Mouse (Mus musculus) WW6 (cell line): ENCODE results near the gene Adm.
"Not testable (repeated sequence)": the region's sequence is repeated elsewhere in the genome, so short reads cannot be mapped to it uniquely, and the experiment has no call there.

Source experiments
- DNase-seq: peaks from one replicate; pipeline ENCODE4 v3.0.0-alpha.2; 2013; ENCODE audit warnings: low read depth, low spot score

Adm gene

DNA sequence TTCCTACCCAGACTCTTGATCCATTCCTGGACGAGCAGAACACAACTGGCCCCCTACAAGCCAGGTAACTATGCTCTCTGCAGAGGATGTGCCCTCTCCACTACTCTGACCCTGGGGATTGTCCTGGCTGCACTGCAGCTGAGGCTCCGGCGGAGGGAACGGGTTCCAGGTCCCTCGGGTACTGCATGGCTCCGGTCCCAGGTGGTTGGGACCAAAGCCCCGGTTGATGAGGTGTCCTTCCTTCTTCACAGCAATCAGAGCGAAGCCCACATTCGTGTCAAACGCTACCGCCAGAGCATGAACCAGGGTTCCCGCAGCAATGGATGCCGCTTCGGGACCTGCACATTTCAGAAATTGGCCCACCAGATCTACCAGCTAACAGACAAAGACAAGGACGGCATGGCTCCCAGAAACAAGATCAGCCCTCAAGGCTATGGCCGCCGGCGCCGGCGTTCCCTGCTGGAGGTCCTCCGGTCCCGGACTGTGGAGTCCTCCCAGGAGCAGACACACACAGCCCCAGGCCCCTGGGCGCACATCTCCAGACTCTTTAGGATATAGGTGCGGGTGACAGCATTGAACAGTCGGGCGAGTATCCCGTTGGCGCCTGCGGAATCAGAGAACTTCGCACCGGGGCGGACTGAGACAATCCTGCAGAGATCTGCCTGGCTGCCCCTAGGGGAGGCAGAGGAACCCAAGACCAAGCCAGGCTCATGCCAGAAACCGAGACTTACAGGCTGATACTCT, 1.3 kb downstream of the Adm start:
- no peak for DNase-seq

DNA sequence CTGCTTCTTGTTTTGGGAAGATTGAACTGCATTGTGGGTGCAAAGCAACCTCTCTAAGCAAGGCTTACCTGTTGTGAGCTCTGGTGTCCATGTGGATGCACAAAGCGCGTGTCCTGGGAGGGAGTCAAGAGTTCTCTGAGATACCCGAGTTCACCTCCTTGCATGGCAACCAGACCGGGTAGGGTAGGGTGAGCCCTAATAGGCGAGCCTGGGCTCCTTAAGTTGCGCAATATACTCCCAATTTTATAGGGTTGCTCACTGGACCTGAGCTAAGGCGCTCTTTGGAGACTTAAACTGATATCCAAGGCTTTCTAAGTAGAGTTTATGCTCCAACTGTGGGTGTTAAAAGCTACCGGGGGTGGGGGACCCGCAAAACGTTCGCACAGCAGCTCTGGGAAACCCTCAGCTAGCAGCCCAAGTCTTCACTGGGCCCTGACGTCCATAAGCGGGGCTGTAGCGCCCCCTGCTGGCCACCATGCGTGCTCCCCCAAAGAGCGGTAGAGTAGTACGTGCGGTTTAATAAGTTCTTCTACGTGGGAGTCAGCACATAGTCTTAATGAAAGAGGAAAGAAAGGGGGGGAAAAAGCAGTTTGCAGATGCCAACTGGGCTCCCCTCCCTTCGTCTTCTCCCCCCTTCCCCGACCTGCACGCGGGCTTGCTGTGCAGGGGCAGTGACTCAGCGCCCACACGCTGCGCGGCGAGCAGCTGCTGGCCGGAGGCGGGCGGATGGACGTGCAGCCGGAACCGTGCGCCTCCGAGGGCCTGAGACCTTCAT, 2.6 kb downstream of the Adm start:
- no peak for DNase-seq

DNA sequence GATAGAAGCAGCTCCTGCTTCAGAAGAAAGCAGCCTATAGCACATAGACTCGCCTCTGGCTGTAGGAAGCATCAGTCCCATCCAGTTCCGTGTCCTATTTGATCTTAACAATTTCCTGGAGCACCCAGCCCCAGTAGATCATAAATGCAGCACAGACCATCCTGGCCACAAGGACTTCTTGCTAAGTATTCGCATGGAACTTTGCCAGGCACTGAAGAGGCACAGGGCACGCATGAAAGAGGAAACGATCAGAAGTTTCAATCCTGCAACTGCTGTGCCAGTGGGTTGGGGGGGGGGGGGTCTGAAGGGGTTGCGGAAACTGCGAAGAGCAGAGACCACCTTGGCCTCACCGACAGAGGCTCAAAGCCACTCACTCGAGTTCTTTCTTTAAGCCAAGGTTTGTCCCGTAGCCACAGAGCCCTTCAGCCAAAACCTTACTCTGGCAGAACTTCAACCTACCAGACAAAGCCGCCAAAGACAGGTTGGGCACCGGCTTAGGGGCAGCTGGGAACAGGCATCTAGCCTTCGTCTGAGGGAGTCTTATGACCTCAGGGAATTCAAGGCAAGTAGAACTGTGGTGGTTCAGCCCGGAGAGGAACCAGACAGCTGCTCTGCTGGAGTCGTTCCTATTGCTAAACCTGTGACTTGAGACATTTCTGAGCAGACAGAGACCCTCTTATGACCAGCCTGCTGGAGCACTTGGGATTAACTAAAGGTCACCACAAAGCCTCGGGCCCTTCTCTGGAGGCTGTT, 3.9 kb downstream of the Adm start:
- DNase-seq = no peak

DNA sequence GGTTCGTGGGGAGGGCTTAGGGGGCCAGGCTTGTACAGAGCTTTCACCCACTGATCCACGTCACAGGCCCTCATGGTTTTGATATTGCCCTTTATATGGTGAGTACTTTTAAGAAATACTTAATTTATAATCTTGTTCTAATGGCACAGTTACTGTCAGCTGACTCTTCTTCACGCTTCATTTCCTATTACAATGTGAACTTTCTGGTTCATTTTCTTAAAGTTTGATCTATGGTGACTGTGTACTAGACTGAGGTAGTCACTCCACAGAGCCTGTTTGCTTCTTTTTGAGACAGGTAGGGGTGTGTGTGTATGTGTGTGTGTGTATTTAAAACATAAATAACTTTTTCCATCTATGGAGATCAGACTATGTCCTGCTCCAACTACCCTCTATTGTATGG, 8.5 kb downstream of the Adm start:
- no peak for DNase-seq

DNA sequence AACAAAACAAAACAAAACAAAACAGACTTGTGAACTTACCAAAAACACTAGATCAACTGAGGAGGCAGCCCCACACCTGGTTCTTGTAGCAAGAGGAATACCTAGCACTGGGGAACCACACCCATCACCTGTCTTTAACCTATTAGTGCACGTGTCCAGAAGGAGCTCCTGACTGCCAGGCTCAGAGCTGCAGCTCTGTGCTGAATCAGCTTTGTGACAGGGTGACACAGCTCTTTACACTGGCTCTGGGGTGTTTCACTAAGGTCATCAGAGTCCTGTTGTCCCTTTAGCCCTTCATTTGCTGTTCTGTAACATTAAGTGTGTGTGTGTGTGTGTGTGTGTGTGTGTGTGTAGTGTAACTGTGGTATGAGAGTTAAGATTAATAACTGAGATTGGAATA, 9.1 kb downstream of the Adm start:
- no peak for DNase-seq

DNA sequence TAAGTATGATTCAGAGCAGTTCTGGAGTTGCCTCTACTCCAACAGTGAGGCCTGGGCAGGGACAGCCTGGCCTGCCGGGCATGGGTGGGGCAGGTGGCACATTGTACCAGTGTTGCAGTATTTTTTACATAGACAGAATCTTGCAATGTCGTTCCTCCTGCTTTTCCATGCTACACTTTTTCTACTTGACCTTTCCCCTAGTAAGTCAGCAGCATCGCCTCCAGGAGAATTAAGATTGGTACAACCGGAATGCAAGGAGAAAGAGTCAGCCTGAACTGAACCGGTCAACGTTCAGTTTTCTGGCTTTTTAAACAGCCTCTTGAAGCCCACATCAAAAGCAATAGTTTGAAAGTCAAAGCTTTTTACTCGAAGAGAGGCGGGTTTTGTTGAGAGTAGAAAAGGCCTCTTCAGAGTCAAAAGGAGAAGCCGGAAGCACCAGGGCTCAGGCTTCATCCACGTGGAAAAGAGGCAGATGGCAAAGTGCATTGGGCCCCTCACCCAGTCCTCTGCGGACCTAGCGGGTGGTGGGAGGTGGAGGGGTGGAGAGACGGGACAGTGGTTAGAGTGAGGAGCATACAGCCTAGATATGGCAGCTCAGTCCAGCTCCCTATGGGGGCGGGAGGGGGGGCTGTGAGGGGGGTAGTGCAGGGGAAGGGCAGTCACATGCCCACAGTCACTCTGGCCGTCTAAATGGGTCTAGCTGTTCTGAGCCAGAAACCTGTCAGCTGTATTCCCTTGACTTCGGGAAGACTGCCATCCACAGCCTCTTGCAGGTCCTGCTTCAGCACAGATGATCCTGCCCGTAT, 11.0 kb downstream of the Adm start:
- DNase-seq = no peak

GRCm38 (mm10) chr7:110639291-110639915, 11.9 kb downstream of the Adm start:
- DNase-seq = no peak

DNA sequence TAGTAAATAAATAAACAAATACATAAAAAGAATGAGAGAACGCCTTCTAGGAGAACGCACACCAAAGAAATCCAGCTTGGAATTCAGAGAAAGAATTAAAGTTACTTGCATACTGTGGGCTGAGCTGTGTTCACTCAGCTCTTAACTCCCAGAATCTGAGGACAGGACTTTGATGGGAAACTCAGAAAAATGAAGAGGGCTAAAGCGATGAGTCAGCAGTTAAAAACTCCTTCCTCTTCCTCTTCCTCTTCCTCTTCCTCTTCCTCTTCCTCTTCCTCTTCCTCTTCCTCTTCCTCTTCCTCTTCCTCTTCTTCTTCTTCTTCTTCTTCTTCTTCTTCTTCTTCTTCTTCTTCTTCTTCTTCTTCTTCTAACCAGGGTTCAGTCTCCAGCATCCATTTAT, 12.5 kb downstream of the Adm start:
- not testable (repeated sequence) for DNase-seq

DNA sequence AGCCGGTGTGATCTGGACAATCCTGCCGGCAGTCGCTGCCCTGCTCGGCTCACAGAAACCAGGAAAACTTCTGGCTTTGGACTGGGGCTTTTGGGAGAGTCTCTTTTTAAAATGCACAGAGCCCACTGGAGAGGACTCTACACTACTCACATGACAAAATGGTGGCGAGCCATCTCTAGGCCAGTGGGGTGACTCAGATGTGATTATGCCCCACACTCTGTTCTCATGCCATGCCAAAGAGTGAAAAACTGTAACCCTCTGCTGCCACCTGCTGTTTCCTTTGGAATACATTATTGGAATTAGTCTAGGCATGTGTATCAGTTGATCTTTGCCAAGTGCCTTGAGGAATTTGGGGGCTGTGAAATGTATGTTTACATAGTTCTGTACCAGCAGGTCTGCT, 17.9 kb downstream of the Adm start:
- no peak for DNase-seq

GRCm38 (mm10) chr7:110645859-110646258, 18.4 kb downstream of the Adm start:
- DNase-seq = no peak

DNA sequence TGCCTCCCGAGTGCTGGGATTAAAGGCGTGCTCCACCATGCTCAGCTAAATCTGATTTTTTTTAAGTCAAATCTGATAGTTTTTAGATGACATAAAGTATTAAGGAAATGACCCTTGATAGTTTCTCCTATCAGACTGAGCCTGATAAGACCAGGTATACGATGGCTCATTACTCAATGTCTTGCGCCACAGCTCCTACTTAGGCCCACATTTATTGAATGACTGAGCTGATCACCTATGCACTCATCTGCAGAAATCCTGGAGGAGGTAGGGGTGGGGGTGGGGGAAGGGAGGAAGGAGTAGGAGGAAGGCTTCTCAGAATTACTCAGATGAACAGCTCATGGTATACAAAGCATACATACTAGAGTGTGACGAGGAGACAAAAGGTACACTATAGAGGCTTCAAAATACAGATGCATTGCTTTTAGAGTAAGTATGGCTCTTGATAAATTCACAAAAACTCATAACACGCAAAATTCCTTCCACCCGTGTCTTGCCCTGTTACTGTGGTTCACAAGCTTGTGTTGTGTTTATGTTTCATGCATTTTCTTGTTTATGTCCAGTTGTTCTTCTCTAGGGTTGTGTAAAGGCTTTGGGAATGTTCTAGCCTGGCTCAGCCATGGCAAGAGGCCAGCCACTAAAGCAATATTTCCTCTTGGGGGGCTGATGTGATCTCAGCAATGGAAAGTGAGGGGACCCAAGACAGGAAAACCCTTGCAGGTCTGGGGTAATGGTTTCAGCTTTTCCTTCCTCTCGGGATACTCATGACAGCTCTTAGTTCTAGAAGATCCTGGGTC, 19.3 kb downstream of the Adm start:
- DNase-seq = no peak

GRCm38 (mm10) chr7:110647559-110648454, 20.3 kb downstream of the Adm start:
- DNase-seq = no peak

DNA sequence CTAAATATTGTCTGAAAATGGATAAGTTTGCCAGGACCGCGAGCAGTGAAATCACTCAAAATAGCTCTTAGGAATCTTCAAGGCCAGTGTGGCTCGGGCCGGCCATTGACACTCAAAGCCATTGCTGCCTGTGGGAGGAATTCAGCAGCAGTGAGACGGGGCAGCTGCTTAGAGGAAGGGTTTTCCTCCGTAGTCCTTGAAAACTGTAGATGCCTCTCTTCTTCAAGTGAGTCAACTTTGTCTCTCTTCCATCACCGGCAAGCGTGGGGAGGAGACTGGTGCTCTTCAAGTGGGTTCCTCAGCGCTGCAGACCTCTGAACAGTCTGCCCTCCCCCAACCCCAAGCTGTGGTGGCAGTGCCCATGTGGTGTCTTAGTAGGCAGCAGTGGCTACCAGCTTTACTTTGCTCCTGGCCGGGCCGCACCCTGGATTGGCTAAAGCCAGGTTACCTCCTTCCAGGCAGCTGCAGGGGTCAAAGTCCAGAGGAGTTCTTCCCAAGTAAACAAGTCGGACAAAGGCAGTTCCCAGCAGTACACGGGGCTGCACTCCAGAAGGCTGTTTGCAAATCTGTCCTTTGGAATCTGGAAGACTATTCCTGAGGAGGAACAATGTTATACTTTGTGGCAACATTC, 21.1 kb downstream of the Adm start:
- DNase-seq = no peak

GRCm38 (mm10) chr7:110649133-110649987, 21.9 kb downstream of the Adm start:
- DNase-seq = no peak

GRCm38 (mm10) chr7:110650491-110650890, 23.0 kb downstream of the Adm start:
- DNase-seq = no peak

GRCm38 (mm10) chr7:110651091-110651490, 23.6 kb downstream of the Adm start:
- no peak for DNase-seq

DNA sequence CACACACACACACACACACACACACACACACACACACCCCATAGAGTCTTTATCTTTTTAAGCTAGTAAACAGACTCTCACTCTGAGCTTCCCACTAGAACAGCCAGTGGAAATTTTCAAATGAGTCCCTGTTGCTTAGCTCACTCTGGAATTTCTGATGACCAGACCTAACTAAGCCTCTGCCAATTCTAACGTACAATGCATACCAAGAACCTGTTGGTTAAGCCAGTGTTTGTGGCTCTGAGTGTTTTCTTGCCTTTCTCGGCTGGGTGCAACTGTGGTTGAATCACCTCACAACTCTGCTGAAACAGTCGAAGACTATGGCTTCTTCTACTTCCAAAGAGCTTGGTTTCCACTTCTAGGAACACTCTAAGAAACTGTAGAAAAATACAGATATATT, 27.8 kb downstream of the Adm start:
- no peak for DNase-seq

DNA sequence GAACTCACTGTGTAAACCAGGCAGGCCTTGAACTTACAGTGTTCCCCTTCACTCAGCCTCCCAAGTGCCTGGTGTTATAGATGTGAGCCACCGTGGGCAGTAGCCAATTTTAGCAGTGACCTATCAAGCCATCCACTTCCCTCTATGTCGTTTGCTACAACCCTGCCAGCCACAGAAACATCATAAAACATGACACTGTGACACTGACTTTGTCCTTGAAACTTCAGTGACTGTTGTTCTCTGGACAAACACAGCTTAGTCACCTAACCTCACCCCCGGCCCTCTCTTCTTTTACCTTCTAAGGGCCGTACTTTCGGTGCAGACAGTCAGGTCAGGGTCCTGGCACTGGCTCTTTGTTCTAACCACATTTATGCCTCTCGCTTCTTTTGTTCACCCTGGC, 28.5 kb downstream of the Adm start:
- DNase-seq = no peak
